Mouse (Mus musculus) cortical plate, adult 2 months (tissue): ENCODE results near the gene Cpt1b.

Source experiments
- CTCF ChIP-seq: fragments of 200-500 bp; IDR thresholded peaks from 2 replicates; pipeline ENCODE4 v1.5.1; 2011; ENCODE audit warnings: mild to moderate bottlenecking, control low read depth, low read length; ENCODE audit not compliant: insufficient read depth; ENCODE audit errors: extremely low read depth
- POLR2A ChIP-seq: fragments of 200-500 bp; IDR thresholded peaks from 2 replicates; pipeline ENCODE4 v1.6.1; 2011; ENCODE audit warnings: mild to moderate bottlenecking, low read length, control low read depth; ENCODE audit not compliant: insufficient read depth; ENCODE audit errors: extremely low read depth

- no peak for TF ChIP-seq CTCF
- TF ChIP-seq POLR2A: no peak
Observed at GRCm38 (mm10) chr15:89455642-89456041, 30.0 kb upstream of the Cpt1b start.
